Mouse (Mus musculus): ENCODE results near the gene Mxi1.
"Not testable (repeated sequence)": the region's sequence is repeated elsewhere in the genome, so short reads cannot be mapped to it uniquely, and the experiment has no call there.

The Mxi1 gene

DNA sequence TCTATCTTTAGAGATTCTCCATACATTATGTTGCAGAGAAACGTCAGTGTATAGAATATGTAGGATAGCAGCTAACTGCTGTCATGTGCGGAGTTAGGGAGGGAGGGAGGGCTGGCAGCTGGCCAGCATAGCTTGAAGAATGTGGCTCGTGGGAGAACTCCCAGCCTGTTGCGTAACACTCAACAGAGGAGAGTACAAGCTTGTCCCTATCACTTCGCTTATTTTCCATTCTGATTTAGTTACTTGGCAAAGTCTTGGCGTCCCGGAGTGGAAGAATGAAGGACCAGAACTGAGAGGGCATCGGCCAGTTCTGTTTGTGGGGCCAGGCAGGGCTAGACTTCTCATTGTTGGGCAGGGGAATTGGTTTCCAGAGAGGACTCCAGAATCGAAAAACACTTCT, 54.6 kb downstream of the Mxi1 start:
- DNase-seq (ENCODE audit: low spot score in 2 of 2): peak; percentile 45 to 71

- no peak for DNase-seq (ENCODE audit: low spot score in 2 of 2)
These were observed 55.9 kb downstream of the Mxi1 start for GRCm38 (mm10) chr19:53366057-53366775.

GRCm38 (mm10) chr19:53366881-53367280, 56.6 kb downstream of the Mxi1 start:
- DNase-seq (ENCODE audit: low spot score in 2 of 2): no peak

GRCm38 (mm10) chr19:53369469-53370043, 59.2 kb downstream of the Mxi1 start:
- DNase-seq (ENCODE audit: low spot score in 2 of 2): peak; percentile 65 to 75

GRCm38 (mm10) chr19:53370233-53370632, 59.9 kb downstream of the Mxi1 start:
- no peak for DNase-seq (ENCODE audit: low spot score in 2 of 2)

DNA sequence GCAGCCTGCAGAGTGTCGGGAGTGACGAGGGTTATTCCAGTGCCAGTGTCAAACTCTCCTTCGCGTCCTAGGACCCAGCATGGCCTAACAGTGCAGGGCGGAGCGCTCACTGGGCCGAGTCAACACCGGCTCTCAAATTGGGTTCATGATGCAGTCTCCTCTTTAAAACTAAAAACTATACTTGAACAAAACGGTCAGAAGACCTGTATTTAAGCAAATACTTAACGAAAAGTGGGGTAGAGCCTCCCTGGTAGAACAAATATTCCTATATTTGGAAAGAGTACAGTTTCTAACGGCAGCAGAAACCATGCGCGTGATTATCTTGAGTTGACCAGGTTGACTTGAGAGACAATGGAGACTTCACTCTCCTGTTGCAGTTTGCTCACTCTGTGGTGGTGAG, 61.3 kb downstream of the Mxi1 start, which contains the start of gene Gm10197:
Gene Gm10197 (minus strand): TSS at position 101 of the 400 bp plus-strand sequence.
- DNase-seq (ENCODE audit: low spot score in 2 of 2): no peak

- no peak for DNase-seq (ENCODE audit: low spot score in 2 of 2)
These were observed 63.3 kb downstream of the Mxi1 start for GRCm38 (mm10) chr19:53373570-53373969.

GRCm38 (mm10) chr19:53375299-53375698, 65.0 kb downstream of the Mxi1 start:
- no peak for DNase-seq (ENCODE audit: low spot score in 2 of 2)

- no peak for DNase-seq (ENCODE audit: low spot score in 2 of 2)
These were observed 65.5 kb downstream of the Mxi1 start for GRCm38 (mm10) chr19:53375816-53376215.

- no peak for DNase-seq (ENCODE audit: low spot score in 2 of 2)
These were observed 67.3 kb downstream of the Mxi1 start for GRCm38 (mm10) chr19:53377652-53378051.

GRCm38 (mm10) chr19:53378421-53378820, 68.1 kb downstream of the Mxi1 start:
- DNase-seq (ENCODE audit: low spot score in 2 of 2): no peak

- no peak for DNase-seq (ENCODE audit: low spot score in 2 of 2)
These were observed 73.0 kb downstream of the Mxi1 start for GRCm38 (mm10) chr19:53383336-53383735.

DNA sequence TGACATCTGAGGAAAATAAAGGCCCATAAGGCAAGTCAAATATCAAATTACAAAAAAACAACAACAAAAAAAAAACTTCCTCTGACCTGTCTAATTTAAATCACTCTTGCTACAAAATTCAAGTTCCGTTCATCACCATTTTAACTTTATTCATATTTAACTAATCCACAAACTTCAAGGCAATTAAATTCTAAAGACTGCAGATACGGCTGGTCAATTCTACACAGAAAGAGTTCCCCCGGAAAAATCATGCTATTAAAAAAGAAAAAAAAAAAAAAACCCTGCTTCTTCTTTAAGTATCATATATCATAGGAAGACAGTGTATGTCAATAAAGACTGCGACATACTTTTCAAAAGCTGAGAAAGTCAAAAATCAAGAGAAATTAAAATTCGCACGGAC, 79.1 kb downstream of the Mxi1 start:
- DNase-seq (ENCODE audit: low spot score in 2 of 2): no peak

- DNase-seq (ENCODE audit: low spot score in 2 of 2): no peak
These were observed 79.6 kb downstream of the Mxi1 start for GRCm38 (mm10) chr19:53389851-53390431.

DNA sequence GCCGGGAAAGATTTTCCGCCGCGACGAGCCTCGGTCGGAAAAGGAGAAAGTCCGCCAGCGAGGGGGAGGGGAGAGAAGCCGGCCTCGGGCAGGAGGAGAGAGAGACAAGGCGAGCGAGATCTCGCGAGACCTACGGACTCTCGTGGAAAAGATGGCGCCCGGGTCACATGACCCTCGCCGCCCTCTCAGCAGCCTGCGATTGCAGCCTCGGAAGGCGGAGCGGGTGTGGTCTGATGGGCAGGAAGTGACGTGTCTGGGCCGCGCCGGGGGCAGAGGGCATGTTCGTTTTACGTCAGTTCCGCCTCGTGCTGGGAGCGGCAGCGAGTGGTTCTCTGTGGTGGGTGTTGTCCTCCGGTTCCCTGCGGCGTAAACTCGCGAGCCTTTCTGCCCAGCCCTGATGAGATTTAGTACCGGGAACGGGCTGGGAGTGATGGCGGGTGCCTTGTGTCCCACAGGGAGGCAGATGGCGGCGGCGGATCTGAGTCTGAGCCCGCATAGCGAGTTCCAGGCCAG, 80.2 kb downstream of the Mxi1 start, which contains the start of gene Smndc1:
Gene Smndc1 (minus strand): TSS at position 84 of the 513 bp plus-strand sequence.
- peak; percentile 97 to 99 for DNase-seq (ENCODE audit: low spot score in 2 of 2)

- no peak for DNase-seq (ENCODE audit: low spot score in 2 of 2)
These were observed 81.1 kb downstream of the Mxi1 start for GRCm38 (mm10) chr19:53391386-53391785.

DNA sequence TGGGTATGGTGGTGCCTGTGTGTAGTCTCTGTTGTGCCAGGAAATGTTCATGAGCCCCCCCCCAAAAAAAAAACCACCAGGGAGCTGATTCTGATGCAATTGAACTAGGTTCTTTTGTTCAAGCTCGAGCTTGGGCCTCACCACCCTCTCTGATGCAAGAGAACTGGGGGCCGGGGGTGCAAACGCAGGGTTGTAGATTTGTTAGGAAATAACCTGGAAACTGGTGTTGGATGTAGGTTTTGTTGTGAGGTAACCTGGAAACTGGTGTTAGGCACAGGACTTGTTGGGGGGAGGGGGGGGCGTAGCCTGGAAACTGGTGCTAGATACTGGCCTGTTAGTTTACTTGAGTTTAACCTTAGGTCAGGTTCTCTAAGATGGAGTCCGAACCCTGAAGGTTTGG, 81.5 kb downstream of the Mxi1 start:
- DNase-seq (ENCODE audit: low spot score in 2 of 2): no peak

DNA sequence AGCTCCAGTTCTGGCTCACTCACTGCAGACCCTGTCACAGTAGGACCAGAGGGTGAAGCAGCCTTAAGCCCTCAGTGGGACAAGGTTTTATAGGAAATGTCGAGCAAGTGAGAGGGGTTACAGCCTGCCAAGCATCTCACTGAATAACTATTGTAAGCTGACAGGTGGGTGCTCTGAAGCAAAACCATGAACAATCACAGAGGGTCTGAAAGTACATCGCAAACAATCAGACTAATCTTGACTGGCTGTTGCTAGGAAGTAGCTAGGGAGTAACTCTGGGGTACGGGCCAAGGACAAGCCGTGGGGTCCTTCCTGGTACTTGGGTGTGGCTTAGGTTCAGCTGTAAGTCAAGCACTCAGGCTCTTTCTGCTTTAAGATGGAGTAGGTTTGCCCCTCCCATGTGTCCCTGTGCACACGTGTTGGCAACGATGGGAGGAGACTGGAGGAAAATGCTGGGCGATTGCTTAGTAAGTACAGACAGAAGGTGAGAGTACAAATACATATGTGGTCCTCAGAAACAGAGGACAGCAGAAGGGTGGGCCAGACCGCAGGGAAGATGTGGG, 82.5 kb downstream of the Mxi1 start:
- no peak for DNase-seq (ENCODE audit: low spot score in 2 of 2)

DNA sequence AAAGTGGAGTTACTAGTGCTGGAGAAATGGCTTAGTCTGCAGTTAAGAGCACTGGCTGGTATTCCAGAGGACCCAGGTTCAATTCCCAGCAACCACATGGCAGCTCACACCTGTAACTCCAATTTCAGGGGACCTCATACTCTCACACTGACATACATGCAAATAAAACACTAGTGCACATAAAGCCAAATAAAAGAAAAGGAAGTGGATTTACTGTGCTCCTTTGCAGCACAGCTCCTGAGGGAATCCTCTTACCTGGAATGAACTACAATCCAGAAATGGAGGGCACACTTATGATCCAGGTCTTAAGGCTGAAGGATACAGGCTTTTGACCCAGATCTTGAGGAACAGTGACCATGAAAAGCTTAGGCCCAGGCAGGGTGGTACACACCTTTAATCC, 83.3 kb downstream of the Mxi1 start:
- no peak for DNase-seq (ENCODE audit: low spot score in 2 of 2)

DNA sequence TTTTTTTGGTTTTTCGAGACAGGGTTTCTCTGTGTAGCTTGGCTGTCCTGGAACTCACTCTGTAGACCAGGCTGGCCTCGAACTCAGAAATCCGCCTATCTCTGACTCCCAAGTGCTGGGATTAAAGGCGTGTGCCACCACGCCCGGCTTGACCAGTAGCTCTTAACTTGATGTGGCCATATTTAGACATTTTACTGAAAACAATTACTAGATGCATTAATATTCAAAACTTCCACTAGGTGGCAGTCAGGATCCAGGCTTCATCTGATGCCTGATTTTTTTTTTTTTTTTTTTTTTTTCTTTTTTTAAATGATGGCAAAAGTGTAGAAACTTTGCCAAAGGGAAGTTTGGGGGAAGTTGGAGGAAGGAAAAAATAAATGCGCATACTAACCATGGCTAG, 84.2 kb downstream of the Mxi1 start:
- peak in 1 of 2 experiments; percentile 25 for DNase-seq (ENCODE audit: low spot score in 2 of 2)

- DNase-seq (ENCODE audit: low spot score in 2 of 2): not testable (repeated sequence)
These were observed 84.6 kb downstream of the Mxi1 start for GRCm38 (mm10) chr19:53394956-53395355.

- not testable (repeated sequence) for DNase-seq (ENCODE audit: low spot score in 2 of 2)
These were observed 85.5 kb downstream of the Mxi1 start for GRCm38 (mm10) chr19:53395805-53396204.

Measured in urinary bladder, postnatal 36 days (tissue).